Mouse (Mus musculus) layer of hippocampus, postnatal 36 days (tissue): Measurements from ENCODE around the gene Nudt8. TPM values are rescaled to one million over a fixed set of nuclear protein-coding genes. Genes with fewer than 3 reads are reported as not detected.
"Not testable (repeated sequence)": the region's sequence is repeated elsewhere in the genome, so short reads cannot be mapped to it uniquely, and the experiment has no call there.

ENCODE experiments used
- DNase-seq, 2 experiments: peaks; one replicate each; pipeline ENCODE4 v3.0.0; 2022
- total RNA-seq, 2 experiments: library from RNA; stranded (reverse); gene quantifications; 2 replicates each; pipeline ENCODE4 v1.2.3; 2021

The Nudt8 gene
- 10 to 100 TPM in 1 of 2 experiments, 1 to 10 TPM in 1; 8.2 to 11.1 TPM for total RNA-seq

DNA sequence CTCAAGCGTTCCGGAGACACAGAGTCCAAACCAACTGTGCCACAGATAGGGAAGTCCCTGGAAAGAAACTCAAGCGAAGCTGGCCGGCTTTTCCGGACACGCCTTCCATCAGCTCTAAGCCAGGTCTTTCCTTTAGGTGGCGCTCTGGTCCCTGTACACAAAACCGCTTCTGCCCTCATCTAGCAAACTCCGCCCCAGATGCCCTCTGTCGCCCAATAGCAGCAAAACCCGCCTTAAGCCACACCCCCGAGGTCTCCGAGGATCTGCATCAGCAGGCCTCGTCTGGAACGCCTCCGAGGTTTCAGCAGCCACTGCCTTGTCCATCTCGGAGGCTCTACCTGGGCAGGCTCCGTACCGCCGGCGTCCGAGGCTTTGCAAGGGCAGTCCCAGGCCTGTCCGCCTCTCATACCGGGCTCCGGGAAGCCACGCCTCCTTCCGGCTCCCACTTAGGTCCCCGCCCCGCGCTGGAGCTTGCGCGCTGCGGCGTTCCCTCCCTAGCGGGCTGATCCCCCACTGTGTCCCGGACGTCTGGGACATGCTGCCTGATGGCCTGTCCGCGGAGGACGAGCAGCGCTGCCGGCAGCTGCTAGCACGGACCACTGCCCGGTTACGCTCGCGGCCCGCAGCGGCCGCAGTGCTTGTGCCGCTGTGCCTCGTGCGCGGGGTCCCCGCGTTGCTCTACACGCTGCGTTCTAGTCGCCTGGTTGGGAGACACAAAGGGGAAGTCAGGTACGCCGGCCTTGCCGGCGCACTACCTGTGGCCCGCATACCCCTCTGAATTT is at the start of gene Nudt8, which contains the start of gene Gm49405:
Gene Nudt8, plus strand, starts transcription at position 462 of the 782 bp plus-strand sequence.
Gene Gm49405, plus strand, starts transcription at position 508 of the 782 bp plus-strand sequence.
- peak; percentile 96 to 97 for DNase-seq

DNA sequence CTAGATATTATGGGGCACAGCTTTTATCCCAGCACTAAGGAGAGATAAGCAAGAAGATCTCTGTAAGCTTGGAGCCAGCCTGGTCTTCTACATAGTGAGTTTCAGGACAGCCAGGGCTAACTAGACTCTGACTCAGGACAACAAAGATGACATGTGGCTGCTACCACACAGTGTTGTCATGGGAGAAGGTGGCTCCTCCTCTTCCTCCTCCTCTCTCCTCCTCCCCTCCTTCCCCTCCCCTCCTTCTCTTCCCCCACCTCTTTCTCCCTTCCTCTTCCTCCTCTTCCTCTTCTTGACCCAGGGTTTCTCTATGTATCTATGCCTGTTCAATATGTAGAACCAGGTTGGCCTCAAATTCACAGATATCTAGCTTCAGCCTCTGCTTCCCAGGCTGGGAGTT is 48.9 kb upstream of the Nudt8 start:
- DNase-seq = no peak

DNA sequence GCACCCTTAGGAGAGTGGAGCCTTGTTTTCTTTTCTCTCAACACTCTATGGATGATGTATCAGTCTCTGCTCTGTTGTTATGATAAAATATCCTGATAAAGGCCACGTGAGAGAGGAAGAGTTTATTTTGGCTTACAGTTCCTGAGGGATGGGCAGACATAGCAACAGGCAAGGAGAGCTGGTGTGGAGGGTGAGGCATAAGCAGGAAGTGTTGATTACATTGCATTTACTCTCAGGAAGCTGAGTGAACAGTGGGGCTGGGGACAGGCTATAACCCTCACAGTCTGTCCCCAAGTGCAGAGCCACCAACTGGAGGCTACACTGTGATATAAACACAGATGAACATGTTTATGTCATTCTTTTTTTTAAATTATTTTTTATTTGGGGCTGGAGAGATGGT is 48.3 kb upstream of the Nudt8 start:
- DNase-seq = no peak

DNA sequence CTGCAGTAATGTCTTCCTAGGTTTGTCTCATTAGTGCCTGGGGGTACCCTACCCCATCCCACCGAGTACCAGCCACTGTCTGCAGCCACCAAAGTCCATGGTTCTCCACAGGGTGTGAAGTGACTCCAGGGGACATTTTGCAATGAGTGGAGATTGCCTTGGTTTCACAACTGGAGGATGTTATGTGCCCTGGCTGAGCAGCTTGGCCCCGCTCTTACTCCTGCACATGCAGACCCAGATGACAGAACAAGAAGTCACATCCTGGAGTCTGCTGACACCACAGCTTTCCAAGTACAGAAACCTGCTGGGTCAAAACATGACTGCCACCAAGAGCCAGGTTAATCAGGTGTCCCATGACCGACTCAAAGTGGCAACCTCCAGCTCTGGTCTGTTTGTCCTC is 45.3 kb upstream of the Nudt8 start:
- DNase-seq = no peak

DNA sequence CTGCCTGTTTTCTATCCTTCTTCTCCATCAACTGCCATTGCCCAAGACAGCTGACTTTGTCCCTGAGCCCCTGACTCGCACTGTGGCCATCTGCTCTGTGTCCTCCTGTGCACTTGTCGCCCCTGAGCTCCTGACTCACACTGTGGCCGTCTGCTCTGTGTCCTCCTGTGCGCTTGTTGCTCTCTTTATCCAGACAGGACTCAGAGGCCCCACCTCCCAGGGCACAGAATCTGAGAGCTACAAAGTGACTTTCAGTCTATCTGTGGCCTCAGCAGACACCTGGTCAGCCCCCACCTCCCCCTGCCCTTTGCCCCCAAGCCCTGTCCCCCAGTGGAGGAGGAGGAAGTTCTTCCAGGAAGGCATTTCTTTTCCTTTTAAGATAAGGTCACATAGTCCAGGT is 44.6 kb upstream of the Nudt8 start:
- DNase-seq = no peak

DNA sequence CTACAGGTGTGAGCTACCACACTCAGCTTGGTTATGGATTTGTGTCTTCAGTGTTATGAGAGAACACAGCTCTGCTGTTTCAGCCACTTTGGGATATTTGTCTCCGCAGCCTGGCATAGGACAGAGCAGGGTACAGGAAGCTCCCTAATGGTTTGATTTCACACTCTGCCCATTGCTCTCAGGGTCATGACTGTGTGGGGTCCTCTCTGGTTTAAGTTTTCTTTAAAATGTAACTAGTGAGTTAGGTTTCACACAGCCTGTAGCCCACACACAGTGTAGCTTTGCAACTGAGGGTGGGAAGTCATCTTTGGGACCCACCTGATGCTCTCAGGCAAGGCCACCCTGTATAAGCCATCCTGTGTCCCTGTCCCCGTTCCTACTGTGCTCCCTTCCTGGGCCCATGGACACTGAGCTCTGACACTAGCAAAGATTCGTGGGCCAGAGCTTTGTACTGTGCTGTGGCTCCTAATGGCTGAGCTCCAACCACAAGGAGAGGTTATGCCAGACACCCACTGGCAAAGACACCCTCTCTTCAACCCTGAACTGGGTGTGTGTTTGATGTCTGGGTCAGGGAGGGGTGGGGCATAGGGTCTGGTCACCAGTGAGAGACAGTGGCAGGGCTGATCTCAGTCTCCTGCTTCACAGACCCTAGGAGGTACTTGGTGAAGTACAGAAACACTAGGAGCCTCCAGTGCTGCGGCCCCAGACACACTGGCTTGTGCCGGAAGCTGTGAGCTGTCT is 42.9 kb upstream of the Nudt8 start:
- not testable (repeated sequence) for DNase-seq

DNA sequence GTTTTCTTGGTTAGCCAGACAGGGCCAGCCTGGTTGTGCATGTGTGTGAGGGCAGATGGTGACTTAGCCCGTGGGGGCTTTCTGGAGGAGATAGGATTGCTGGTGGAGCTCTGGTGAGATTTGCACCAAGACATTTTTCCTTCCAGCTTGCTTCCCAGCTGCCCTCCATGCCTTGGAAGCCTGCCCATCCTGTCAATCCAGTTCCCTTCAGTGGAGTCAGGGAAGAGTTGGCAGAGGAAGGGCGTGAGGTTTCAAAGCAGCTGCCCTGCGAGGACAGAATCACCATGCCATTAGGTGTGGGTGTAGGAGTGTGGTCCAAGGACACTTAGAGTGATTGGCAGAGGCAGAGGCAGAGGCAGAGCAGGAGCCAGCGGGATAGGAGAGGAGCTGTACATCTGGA is 41.9 kb upstream of the Nudt8 start, which contains the start of gene Aldh3b3:
Gene Aldh3b3, plus strand, starts transcription at position 176 of the 400 bp plus-strand sequence.
- no peak for DNase-seq

DNA sequence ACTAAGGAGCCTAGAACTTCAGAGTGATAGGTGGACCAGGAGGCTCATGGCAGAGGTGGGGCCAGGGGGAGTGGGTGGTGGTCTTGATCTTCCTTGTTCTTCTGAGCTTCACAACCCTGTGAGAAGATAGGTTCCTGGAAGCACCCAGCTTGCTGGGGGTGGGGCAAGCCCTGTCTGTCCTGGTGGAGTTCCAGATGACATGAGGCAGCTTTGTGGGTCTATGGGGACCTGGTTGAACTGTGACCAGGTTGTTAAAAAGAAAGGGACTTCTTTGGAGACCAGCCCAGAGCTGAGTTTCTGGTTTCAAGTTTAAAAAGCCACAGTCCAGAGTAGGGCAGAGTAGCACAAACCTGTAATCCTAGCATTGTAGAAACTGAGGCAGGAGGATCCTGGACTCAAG is 41.4 kb upstream of the Nudt8 start:
- no peak for DNase-seq

DNA sequence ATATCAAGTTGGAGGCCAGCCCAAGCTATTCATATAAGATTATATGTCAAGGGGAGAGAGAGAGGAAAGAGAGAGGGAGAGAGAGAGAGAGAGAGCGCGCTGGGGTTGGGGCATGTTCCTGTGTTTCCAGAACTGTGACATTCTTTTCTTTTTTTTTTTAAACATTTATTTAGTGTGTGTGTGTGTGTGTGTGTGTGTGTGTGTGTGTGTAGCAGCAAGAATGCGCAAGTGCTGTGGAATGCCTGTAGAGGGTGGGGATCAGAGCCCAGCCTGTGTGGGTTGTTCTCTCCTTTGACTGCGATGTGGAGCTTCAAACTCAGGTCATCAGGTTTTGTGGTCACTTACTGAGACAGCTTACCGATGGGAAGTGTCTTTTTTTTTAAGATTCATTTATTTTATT is 40.2 kb upstream of the Nudt8 start:
- no peak for DNase-seq

DNA sequence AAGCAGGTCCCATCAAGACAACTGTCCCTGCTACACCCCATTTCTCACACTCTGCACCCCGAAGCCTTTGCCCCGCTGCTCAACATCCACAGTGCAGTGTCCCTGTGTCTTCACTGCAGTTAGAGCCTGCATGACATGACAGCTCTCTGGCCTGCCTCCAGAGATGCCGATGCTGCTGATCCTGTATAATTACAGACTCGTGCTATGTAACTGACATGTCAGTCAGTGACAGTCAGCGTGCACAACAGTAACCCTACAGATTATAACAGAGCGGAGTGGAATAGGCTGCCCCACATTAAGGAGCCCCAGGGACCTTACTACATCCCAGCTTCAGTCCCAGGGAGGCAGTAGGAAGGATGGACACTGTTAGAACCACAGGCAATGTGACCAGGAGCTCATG is 38.6 kb upstream of the Nudt8 start:
- DNase-seq = not testable (repeated sequence)

DNA sequence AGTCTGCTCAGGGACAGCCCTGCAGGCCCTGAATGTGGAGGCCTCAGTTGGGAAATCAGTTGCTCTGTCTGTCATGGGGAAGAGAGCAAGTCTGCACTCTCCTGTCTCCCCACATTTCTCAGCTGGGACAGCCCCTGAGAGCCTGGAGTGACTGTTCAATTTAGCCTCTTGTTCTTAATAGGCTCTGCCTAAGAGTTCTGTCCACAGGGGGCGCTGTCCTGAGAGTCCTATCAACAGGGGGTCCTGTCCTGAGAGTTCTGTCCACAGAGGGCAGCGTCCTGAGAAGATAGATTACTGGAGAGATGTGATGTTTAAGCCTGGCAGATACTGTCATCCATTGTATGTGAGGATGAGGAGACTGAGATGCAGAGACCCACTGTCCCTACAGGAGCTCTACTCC is 37.9 kb upstream of the Nudt8 start:
- no peak for DNase-seq

DNA sequence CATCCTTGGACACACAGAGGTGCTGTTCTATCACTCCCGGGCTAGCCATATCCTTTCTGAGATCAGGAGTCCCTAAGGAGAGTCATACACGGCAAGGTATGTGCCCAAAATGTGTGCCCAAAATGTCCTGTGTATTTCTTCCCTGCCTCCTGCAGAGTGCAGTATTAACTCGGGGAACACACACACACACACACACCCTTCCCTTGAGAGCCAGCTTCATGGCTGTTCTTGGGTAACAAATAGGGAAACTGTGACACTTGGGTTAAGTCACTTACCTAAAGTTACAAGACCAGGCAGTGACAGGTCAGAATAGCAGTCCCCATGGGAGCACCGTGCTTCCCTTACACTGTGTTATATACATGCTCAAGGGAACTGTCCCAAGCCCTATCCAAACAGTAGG is 36.4 kb upstream of the Nudt8 start:
- no peak for DNase-seq

DNA sequence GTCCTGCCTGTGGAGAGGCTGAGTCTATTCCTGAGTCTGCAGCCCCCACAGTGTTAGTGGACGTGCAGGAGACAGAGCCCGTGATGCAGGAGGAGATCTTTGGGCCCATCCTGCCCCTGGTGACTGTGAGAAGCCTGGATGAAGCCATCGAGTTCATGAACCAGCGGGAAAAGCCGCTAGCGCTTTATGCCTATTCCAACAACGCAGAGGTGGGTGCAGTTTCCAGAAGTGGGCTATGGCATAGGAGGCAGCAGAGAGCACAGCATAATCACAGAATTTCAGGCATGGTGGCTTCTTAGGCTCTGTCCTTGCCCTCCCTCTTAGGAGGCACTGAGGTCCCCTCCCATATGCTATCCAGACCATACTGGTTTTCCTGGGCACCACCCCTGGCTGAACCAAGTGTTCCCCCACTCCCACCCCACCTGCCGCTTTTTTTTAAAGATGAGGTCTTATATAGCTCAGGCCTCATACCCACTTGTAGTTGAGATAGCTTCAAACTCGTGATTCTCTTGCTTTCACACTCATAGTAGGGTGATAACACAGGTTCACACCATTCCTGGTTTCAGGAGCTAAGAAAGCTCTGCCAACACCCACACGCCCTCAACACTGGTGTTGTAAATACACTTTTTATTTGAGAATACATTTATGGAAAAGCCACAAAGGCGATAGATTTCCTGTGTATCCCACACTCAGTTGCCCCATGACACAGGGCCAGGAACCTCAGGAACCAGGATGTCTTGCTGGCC is 33.9 kb upstream of the Nudt8 start:
- DNase-seq = no peak

DNA sequence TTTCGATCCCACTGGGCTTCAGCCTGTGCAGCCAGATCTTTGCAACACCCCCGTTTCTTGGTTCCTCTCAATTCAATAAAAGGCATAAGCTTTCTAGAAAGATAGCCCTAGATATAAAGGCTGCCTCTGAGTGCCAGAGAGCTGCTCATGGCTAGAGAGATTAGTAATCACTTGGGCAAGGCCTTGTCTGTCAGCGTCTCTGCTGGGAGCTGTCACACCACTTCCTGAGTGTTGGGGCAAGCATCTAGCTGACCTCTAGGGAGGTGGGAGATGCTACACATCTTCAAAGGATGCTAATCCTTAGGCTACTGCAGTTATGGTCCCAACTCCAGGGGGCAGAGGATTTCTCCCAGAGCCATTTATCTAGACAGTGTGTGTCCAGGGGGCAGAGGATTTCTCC is 33.1 kb upstream of the Nudt8 start:
- no peak for DNase-seq

DNA sequence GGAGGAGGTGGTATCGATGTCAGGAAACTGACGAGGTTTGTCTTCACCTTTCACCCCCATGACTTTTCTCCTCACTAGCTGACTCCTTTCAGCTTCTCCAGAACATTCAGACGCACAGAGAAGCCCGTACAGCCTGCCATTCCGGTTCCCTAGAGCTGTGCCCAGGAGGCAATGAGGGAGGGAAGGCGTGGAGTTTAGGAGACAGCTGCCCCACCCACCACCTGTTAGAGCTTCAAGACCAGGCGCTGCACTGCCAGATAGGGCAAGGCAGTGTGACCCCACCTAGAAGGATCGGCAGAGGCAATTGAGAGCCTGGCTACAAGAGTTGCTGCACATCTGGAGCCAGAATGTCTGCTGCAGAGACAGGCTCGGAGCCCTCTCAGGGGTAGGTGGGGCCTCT is 28.2 kb upstream of the Nudt8 start, which contains the start of gene Aldh3b2:
Gene Aldh3b2, plus strand, starts transcription at position 100 of the 400 bp plus-strand sequence.
- no peak for DNase-seq

DNA sequence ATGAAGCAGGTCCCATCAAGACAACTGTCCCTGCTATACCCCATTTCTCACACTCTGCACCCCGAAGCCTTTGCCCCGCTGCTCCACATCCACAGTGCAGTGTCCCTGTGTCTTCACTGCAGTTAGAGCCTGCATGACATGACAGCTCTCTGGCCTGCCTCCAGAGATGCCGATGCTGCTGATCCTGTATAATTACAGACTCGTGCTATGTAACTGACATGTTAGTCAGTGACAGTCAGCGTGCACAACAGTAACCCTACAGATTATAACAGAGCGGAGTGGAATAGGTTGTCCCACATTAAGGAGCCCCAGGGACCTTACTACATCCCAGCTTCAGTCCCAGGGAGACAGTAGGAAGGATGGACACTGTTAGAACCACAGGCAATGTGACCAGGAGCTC is 25.8 kb upstream of the Nudt8 start:
- DNase-seq = not testable (repeated sequence)

DNA sequence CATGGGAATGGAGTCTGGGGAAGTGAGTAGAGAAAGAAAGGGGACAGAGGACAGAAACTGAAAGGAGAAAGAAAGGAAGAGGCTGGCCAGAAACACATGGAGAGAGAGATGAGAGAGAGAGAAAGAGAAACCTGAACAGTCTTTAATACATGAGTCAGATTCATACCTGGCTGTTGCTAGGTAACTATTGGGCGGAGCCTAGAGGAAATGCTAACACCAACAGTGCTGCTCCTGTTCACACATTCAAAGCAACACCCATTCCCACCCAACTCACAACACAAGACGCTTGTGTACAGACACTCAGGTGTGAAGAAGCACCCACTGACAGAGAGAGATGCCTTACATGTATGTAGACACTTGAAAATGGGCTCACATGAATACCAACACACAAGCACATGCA is 24.5 kb upstream of the Nudt8 start:
- DNase-seq = no peak

DNA sequence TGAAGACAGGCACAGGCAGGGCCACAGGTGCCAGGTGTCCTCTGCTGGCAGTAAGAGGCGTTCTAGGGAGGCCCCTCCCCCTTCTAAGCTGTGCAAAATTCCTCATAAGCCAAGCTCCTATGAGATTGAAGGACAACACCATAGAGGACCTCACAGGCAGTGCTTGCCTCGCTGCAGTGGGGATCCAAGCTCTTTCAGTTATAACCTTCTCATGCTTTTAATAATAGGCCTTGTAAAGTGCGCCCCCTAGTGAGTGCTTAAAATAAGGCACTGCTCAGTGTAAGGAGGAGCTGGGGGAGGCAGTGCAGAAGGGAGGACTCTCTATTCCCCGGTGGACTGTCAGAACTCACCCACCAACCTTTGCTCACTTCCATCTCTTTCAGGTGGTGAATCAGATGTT is 20.1 kb upstream of the Nudt8 start:
- DNase-seq = peak; percentile 59 to 73

DNA sequence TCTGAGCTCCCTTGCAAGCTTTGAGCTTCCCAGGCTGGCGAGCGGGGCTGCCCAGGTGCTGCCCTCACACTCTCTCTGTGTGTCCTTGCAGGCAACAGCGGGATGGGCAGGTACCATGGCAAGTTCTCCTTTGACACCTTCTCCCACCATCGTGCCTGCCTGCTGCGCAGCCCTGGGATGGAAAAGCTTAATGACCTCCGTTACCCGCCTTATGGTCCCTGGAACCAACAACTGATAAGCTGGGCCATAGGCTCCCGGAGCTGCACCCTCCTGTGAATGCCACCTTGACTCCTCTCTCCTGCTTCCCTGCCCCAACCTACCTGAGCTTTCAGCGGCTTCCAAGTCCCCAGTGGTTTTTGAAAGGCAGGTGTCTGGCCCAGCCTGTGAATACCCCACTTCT is 19.5 kb upstream of the Nudt8 start:
- no peak for DNase-seq

DNA sequence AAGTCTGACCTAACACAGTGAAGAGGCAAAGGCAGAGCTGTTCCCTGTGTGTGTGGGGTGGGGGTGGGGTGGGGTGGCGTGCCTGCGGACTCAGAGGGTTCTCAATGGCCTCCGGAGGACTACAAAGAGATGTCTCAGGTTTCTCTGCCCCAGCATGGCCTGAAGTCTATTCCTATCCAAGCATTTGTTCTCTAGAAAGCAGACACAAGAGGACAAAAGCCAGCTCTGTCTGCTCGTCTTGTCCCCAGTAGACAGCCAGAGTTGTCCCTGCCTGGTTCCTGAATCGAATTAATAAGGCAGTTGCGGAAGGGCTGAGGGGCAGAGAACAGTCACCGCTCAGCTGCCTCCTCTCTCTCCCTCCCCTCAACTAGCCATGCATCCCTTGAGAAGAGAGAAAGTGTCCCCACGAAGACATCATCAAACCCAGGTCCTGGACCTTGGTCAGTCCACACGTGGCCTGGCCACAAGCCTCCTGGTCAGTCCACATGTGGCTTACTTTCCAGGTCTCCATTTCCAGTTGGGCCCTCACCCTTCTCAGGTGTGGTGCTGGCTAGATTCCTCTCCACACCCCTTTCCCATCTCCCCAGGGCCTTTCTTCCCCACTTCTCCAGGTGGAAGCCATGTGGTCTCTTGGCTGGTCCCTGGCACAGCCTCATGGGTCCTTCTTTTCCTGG is 16.7 kb upstream of the Nudt8 start:
- DNase-seq = no peak

DNA sequence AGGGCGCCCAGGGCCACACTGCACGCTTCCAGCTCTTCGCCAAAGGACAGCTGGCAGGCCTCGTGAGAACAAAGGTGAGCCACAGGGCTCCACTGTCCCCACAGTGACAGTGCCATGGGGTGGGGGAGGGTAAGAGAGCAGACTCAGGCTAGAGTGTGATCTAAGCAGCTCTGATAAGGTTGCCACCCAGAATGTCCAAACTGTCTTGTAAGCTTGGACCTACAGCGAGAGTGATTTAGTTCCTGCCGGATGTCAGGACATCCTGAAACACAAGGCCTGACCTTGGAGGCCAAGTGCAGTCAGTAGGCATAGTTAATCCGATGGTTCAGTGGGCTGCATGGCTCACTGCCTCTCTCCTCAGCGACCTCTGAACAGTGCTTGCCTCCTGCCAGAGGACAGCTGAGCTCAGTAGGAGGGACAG is 15.1 kb upstream of the Nudt8 start:
- DNase-seq = no peak

DNA sequence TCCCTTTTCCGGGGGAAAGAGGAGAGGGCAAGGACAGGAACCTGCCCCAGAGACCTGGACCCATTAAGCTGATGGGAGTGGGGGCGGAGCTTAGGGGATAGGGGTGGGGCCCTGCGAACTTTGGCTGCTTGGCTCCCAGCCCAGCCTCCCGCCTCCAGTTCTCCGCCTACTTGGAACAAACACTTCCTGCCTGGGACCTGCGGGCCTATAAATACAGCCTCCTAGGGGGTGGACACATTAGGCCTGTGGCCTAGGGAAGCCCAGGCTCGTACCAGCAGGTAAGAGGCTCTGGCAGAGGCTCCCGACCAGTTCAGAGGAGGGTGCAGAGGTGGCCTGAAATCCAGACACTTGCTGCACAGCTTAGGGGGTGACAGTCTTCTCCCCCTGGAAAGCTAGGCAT is 14.0 kb upstream of the Nudt8 start, which contains the start of gene Acy3:
Gene Acy3, plus strand, starts transcription at position 237 of the 400 bp plus-strand sequence.
- DNase-seq = peak; percentile 42 to 55
